Mouse (Mus musculus): ENCODE data around the gene Casp1. TPM values are rescaled to one million over a fixed set of nuclear protein-coding genes. Genes with fewer than 3 reads are reported as not detected.

Casp1 gene
- polyA plus RNA-seq (2014; fragmentation: Nextera tagmentation; extraction: Ambion mirVana) = 1.6 and 1.8 TPM in 2 replicates

GRCm38 (mm10) chr9:5298329-5299131, at the start of gene Casp1:
Casp1 (plus strand) TSS chr9:5298517.
- Histone ChIP-seq H3K27me3 (ENCODE audit: control insufficient read depth, insufficient read depth, low read length) (no peaks in the 10 kb centered on the region), H3K36me3 (ENCODE audit: control insufficient read depth, insufficient read depth, low read length) (no peaks in the 10 kb centered on the region), H3K4me3 (ENCODE audit: low read depth, low read length) (no peak within 1 kb of the TSS), H3K9me3 (ENCODE audit: control insufficient read depth, low read depth, low read length) (no peaks in the 10 kb centered on the region), H3K27ac (ENCODE audit: low read length) (no peak within 1 kb of the TSS), H3K4me2 (replicated peaks; ENCODE audit: low read depth, low read length) (no peak within 1 kb of the TSS), H3K9ac (replicated peaks; ENCODE audit: low read depth, low read length) (no peak within 1 kb of the TSS), H3K4me1 (ENCODE audit: control insufficient read depth, insufficient read depth, low read length) (no peaks in the 10 kb centered on the region)
- ATAC-seq (ENCODE audit: insufficient number of reproducible peaks, insufficient read depth, low FRiP score, low read depth) = no peak
- 81% methylated on average over 11 of the region's 11 CpGs for WGBS

- WGBS = 75% methylated on average over 2 of the region's 2 CpGs
- Histone ChIP-seq H3K9ac (replicated peaks; ENCODE audit: low read depth, low read length) (no peak overlapping the region), H3K27me3 (ENCODE audit: control insufficient read depth, insufficient read depth, low read length) (no peaks in the 10 kb centered on the region), H3K9me3 (ENCODE audit: control insufficient read depth, low read depth, low read length) (no peaks in the 10 kb centered on the region), H3K36me3 (ENCODE audit: control insufficient read depth, insufficient read depth, low read length) (no peaks in the 10 kb centered on the region), H3K4me3 (ENCODE audit: low read depth, low read length) (no peak overlapping the region), H3K4me1 (ENCODE audit: control insufficient read depth, insufficient read depth, low read length) (no peaks in the 10 kb centered on the region), H3K27ac (ENCODE audit: low read length) (no peak overlapping the region), H3K4me2 (replicated peaks; ENCODE audit: low read depth, low read length) (no peak overlapping the region)
- ATAC-seq (ENCODE audit: insufficient number of reproducible peaks, insufficient read depth, low FRiP score, low read depth) = no peak
Measured at GRCm38 (mm10) chr9:5263951-5264475, 34.3 kb upstream of the Casp1 start.

GRCm38 (mm10) chr9:5270274-5270673, 28.0 kb upstream of the Casp1 start:
- no peak overlapping the region for H3K4me3 ChIP-seq (ENCODE audit: low read depth, low read length)
- 88% methylated on average over 2 of the region's 2 CpGs for WGBS
- no peak for ATAC-seq (ENCODE audit: insufficient number of reproducible peaks, insufficient read depth, low FRiP score, low read depth)
- H3K27ac ChIP-seq (ENCODE audit: low read length) = no peak overlapping the region
- no peaks in the 10 kb centered on the region for H3K4me1 ChIP-seq (ENCODE audit: control insufficient read depth, insufficient read depth, low read length)
- no peak overlapping the region for H3K4me2 ChIP-seq (replicated peaks; ENCODE audit: low read depth, low read length)
- H3K9me3 ChIP-seq (ENCODE audit: control insufficient read depth, low read depth, low read length) = no peaks in the 10 kb centered on the region
- no peaks in the 10 kb centered on the region for H3K36me3 ChIP-seq (ENCODE audit: control insufficient read depth, insufficient read depth, low read length)
- H3K9ac ChIP-seq (replicated peaks; ENCODE audit: low read depth, low read length) = no peak overlapping the region
- no peaks in the 10 kb centered on the region for H3K27me3 ChIP-seq (ENCODE audit: control insufficient read depth, insufficient read depth, low read length)

- Histone ChIP-seq H3K9me3 (ENCODE audit: control insufficient read depth, low read depth, low read length) (no peaks in the 10 kb centered on the region), H3K27me3 (ENCODE audit: control insufficient read depth, insufficient read depth, low read length) (no peaks in the 10 kb centered on the region), H3K4me2 (replicated peaks; ENCODE audit: low read depth, low read length) (no peak overlapping the region), H3K9ac (replicated peaks; ENCODE audit: low read depth, low read length) (no peak overlapping the region), H3K4me1 (ENCODE audit: control insufficient read depth, insufficient read depth, low read length) (no peaks in the 10 kb centered on the region), H3K27ac (ENCODE audit: low read length) (no peak overlapping the region), H3K36me3 (ENCODE audit: control insufficient read depth, insufficient read depth, low read length) (no peaks in the 10 kb centered on the region), H3K4me3 (ENCODE audit: low read depth, low read length) (no peak overlapping the region)
- WGBS = 72% methylated on average over 1 of the region's 1 CpGs
- ATAC-seq (ENCODE audit: insufficient number of reproducible peaks, insufficient read depth, low FRiP score, low read depth) = no peak
Measured at GRCm38 (mm10) chr9:5270884-5271283, 27.4 kb upstream of the Casp1 start.

- no peak for ATAC-seq (ENCODE audit: insufficient number of reproducible peaks, insufficient read depth, low FRiP score, low read depth)
- Histone ChIP-seq H3K27me3 (ENCODE audit: control insufficient read depth, insufficient read depth, low read length) (no peaks in the 10 kb centered on the region), H3K27ac (ENCODE audit: low read length) (no peak overlapping the region), H3K9me3 (ENCODE audit: control insufficient read depth, low read depth, low read length) (no peaks in the 10 kb centered on the region), H3K4me1 (ENCODE audit: control insufficient read depth, insufficient read depth, low read length) (no peaks in the 10 kb centered on the region), H3K4me3 (ENCODE audit: low read depth, low read length) (no peak overlapping the region), H3K9ac (replicated peaks; ENCODE audit: low read depth, low read length) (no peak overlapping the region), H3K4me2 (replicated peaks; ENCODE audit: low read depth, low read length) (no peak overlapping the region), H3K36me3 (ENCODE audit: control insufficient read depth, insufficient read depth, low read length) (no peaks in the 10 kb centered on the region)
- 53% methylated on average over 6 of the region's 6 CpGs for WGBS
Measured at GRCm38 (mm10) chr9:5271334-5271845, 26.9 kb upstream of the Casp1 start.

GRCm38 (mm10) chr9:5286071-5286470, 12.2 kb upstream of the Casp1 start:
- Histone ChIP-seq H3K4me3 (ENCODE audit: low read depth, low read length) (no peak overlapping the region), H3K9me3 (ENCODE audit: control insufficient read depth, low read depth, low read length) (no peaks in the 10 kb centered on the region), H3K27me3 (ENCODE audit: control insufficient read depth, insufficient read depth, low read length) (no peaks in the 10 kb centered on the region), H3K9ac (replicated peaks; ENCODE audit: low read depth, low read length) (no peak overlapping the region), H3K4me1 (ENCODE audit: control insufficient read depth, insufficient read depth, low read length) (no peaks in the 10 kb centered on the region), H3K36me3 (ENCODE audit: control insufficient read depth, insufficient read depth, low read length) (no peaks in the 10 kb centered on the region), H3K4me2 (replicated peaks; ENCODE audit: low read depth, low read length) (no peak overlapping the region), H3K27ac (ENCODE audit: low read length) (no peak overlapping the region)
- no peak for ATAC-seq (ENCODE audit: insufficient number of reproducible peaks, insufficient read depth, low FRiP score, low read depth)
- 38% methylated on average over 2 of the region's 2 CpGs for WGBS

- Histone ChIP-seq H3K9ac (replicated peaks; ENCODE audit: low read depth, low read length) (no peak overlapping the region), H3K27ac (ENCODE audit: low read length) (no peak overlapping the region), H3K4me2 (replicated peaks; ENCODE audit: low read depth, low read length) (no peak overlapping the region), H3K36me3 (ENCODE audit: control insufficient read depth, insufficient read depth, low read length) (no peaks in the 10 kb centered on the region), H3K4me1 (ENCODE audit: control insufficient read depth, insufficient read depth, low read length) (no peaks in the 10 kb centered on the region), H3K9me3 (ENCODE audit: control insufficient read depth, low read depth, low read length) (no peaks in the 10 kb centered on the region), H3K4me3 (ENCODE audit: low read depth, low read length) (no peak overlapping the region), H3K27me3 (ENCODE audit: control insufficient read depth, insufficient read depth, low read length) (no peaks in the 10 kb centered on the region)
- no peak for ATAC-seq (ENCODE audit: insufficient number of reproducible peaks, insufficient read depth, low FRiP score, low read depth)
Measured at GRCm38 (mm10) chr9:5286597-5286996, 11.7 kb upstream of the Casp1 start.

GRCm38 (mm10) chr9:5296354-5297237, 1.7 kb upstream of the Casp1 start:
- Histone ChIP-seq H3K9me3 (ENCODE audit: control insufficient read depth, low read depth, low read length) (no peaks in the 10 kb centered on the region), H3K4me3 (ENCODE audit: low read depth, low read length) (no peak overlapping the region), H3K4me1 (ENCODE audit: control insufficient read depth, insufficient read depth, low read length) (no peaks in the 10 kb centered on the region), H3K9ac (replicated peaks; ENCODE audit: low read depth, low read length) (no peak overlapping the region), H3K4me2 (replicated peaks; ENCODE audit: low read depth, low read length) (no peak overlapping the region), H3K27ac (ENCODE audit: low read length) (no peak overlapping the region), H3K36me3 (ENCODE audit: control insufficient read depth, insufficient read depth, low read length) (no peaks in the 10 kb centered on the region), H3K27me3 (ENCODE audit: control insufficient read depth, insufficient read depth, low read length) (no peaks in the 10 kb centered on the region)
- ATAC-seq (ENCODE audit: insufficient number of reproducible peaks, insufficient read depth, low FRiP score, low read depth) = no peak
- WGBS = 74% methylated on average over 2 of the region's 2 CpGs
